In the genomic region with DNA sequence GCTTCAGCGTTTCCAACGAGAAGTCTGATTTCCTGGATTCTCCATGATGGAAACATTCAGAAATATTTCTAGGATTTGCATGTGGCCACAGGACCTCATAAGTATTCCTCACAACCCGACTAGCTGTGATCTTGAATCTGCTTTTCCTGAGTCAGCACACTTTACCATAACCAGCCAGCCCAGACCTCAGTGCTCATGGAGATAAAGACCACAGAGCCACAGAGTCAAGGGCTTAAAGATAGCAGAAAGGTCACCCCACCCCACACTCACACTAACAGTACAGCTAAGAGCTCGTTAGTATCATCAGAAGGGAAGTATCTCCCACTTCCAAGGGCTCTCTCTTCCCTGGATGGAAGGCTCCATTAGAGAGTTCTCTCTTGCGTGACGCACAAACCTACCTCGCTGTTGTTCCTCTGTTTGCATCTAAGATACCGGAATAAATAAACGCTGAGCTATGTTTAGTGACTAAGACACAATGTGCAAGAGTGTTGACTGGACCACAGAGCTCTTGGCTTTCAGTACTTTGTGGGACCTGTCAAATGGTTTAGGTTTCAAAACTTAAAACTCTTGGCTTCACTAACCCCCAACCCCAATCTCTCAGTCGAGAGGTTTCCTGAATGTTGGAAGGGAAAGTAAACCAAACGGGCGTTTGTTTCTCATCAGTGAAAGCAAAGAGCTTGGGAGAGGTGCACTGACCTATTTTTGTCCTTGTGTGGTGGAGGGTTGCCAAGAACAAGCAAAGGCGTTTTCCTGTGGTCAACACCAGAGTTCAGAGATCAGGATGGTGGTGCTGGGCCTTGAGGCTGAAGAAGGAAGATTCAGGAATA, we compare ENCODE assay signal across 10 mouse cellular contexts.
DNase-seq lines count a peak whose midpoint lies in the region; ATAC-seq and TF ChIP-seq lines count a peak whose summit lies in the region.
"Had no signal": no experiment of that assay in that cellular context is flagged by ENCODE, and none has a peak within 500 bp of the region (broad histone marks: within the 10 kb centered on the region; RNA-seq: fewer than 3 reads in every experiment).

No protein-coding gene starts in this region.

- H3K4me3 ChIP-seq in liver, embryonic 11.5 days (ENCODE audit: low read depth, low read length), result no peak overlapping the region
- H3K4me3 ChIP-seq in stomach, postnatal 0 days (ENCODE audit: low read depth, low read length), result no peak overlapping the region
- H3K4me3 ChIP-seq: forebrain, embryonic 13.5 days had no signal

- DNase-seq in retina, postnatal 1 day, result peak; percentile 32
- no peak for DNase-seq in retina, embryonic 14.5 days (ENCODE audit: low spot score)
- DNase-seq in heart, adult 9 months (ENCODE audit: low spot score in 2 of 2), result peak; percentile 69 to 80
- DNase-seq in liver, embryonic 11.5 days (ENCODE audit: low spot score), result no peak
- peak; percentile 42 for DNase-seq in stomach, postnatal 0 days (ENCODE audit: low spot score)
- DNase-seq in frontal cortex, postnatal 10 days (ENCODE audit: low spot score in 2 of 2), result no peak
- no peak for DNase-seq in layer of hippocampus, postnatal 36 days
- DNase-seq: spleen, adult 18-20 months had no signal

- H3K9ac ChIP-seq in liver, embryonic 11.5 days (ENCODE audit: low read depth, low read length), result no peak overlapping the region
- H3K9ac ChIP-seq in stomach, postnatal 0 days (ENCODE audit: low read length), result no peak overlapping the region
- H3K9ac ChIP-seq: forebrain, embryonic 13.5 days had no signal

- ATAC-seq in liver, embryonic 11.5 days (replicated peaks; ENCODE audit: low FRiP score), result peak; percentile 96
- no peak for ATAC-seq in stomach, postnatal 0 days (ENCODE audit: low FRiP score, low TSS enrichment)
- ATAC-seq in inflammation-experienced regulatory T-cells, adult 6 months, result no peak
- ATAC-seq: forebrain, embryonic 13.5 days had no signal

- H3K4me1 ChIP-seq in liver, embryonic 11.5 days (replicated peaks; ENCODE audit: control insufficient read depth, insufficient read depth, low read length), result peaks cover 23% of the 10 kb centered on the region
- H3K4me1 ChIP-seq in stomach, postnatal 0 days (replicated peaks; ENCODE audit: control insufficient read depth, insufficient read depth), result no peaks in the 10 kb centered on the region; the same call in none of the 2 replicates
- H3K4me1 ChIP-seq: forebrain, embryonic 13.5 days had no signal

- H3K27ac ChIP-seq in liver, embryonic 11.5 days (ENCODE audit: low read depth, low read length), result no peak overlapping the region
- peak overlapping the region; percentile 50 for H3K27ac ChIP-seq in stomach, postnatal 0 days (replicated peaks)
- H3K27ac ChIP-seq: forebrain, embryonic 13.5 days had no signal

- no peak for TF ChIP-seq EP300 in stomach, postnatal 0 days (optimal IDR thresholded peaks at IDR 0.05)

- TF ChIP-seq CTCF in stomach, postnatal 0 days (IDR thresholded peaks at IDR 0.05; ENCODE audit: low read depth), result no peak

- 0 out of 2 replicates have a peak overlapping the region, but pooled peaks have one; percentile 1 for H3K4me2 ChIP-seq in liver, embryonic 11.5 days
- no peak overlapping the region for H3K4me2 ChIP-seq in stomach, postnatal 0 days (replicated peaks; ENCODE audit: low read depth)
- H3K4me2 ChIP-seq: forebrain, embryonic 13.5 days had no signal

- 53% methylated on average over 13 of the region's 13 CpGs for WGBS in liver, embryonic 11.5 days
- 54% methylated on average over 13 of the region's 13 CpGs for WGBS in stomach, postnatal 0 days

- H3K27me3 ChIP-seq in liver, embryonic 11.5 days (replicated peaks; ENCODE audit: control insufficient read depth, insufficient read depth, low read length), result no peaks in the 10 kb centered on the region; the same call in 1 of the 2 replicates
- H3K27me3 ChIP-seq in stomach, postnatal 0 days (ENCODE audit: control insufficient read depth, insufficient read depth, low read length), result no peaks in the 10 kb centered on the region
- H3K27me3 ChIP-seq: forebrain, embryonic 13.5 days had no signal

- no peaks in the 10 kb centered on the region for H3K36me3 ChIP-seq in liver, embryonic 11.5 days (ENCODE audit: control insufficient read depth, insufficient read depth, low read length)
- no peaks in the 10 kb centered on the region for H3K36me3 ChIP-seq in stomach, postnatal 0 days (ENCODE audit: control insufficient read depth, insufficient read depth, low read length)

- H3K9me3 ChIP-seq in liver, embryonic 11.5 days (ENCODE audit: control insufficient read depth, low read length), result no peaks in the 10 kb centered on the region
- no peaks in the 10 kb centered on the region for H3K9me3 ChIP-seq in stomach, postnatal 0 days (ENCODE audit: control insufficient read depth, low read length)
- H3K9me3 ChIP-seq: forebrain, embryonic 13.5 days had no signal

Comparison
In these comparisons a context has a peak if more than half of its experiments do, and no peak if none do; other contexts are left out.
1. DNase-seq: peak in retina, postnatal 1 day (single experiment), heart, adult 9 months (2 of 2) and stomach, postnatal 0 days (single experiment); none in retina, embryonic 14.5 days (single experiment), liver, embryonic 11.5 days (single experiment), frontal cortex, postnatal 10 days (0 of 2) and layer of hippocampus, postnatal 36 days (0 of 2).